Mouse (Mus musculus): ENCODE measurements around the gene Cfap44. TPM values are rescaled to one million over a fixed set of nuclear protein-coding genes. Genes with fewer than 3 reads are reported as not detected.

The Cfap44 gene
- total RNA-seq, 2 experiments from 2014 or later: not detected

- ATAC-seq (replicated peaks; ENCODE audit: low FRiP score, poor library complexity, severe bottlenecking): no peak
These were observed 132.1 kb downstream of the Cfap44 start for GRCm38 (mm10) chr16:44526689-44527088.

GRCm38 (mm10) chr16:44527218-44527905, 132.8 kb downstream of the Cfap44 start:
- ATAC-seq (replicated peaks; ENCODE audit: low FRiP score, poor library complexity, severe bottlenecking): no peak

- ATAC-seq (replicated peaks; ENCODE audit: low FRiP score, poor library complexity, severe bottlenecking): no peak
These were observed 134.4 kb downstream of the Cfap44 start for GRCm38 (mm10) chr16:44528955-44529354.

- no peak for ATAC-seq (replicated peaks; ENCODE audit: low FRiP score, poor library complexity, severe bottlenecking)
These were observed 135.1 kb downstream of the Cfap44 start for GRCm38 (mm10) chr16:44529691-44530090.

- ATAC-seq (replicated peaks; ENCODE audit: low FRiP score, poor library complexity, severe bottlenecking): no peak
These were observed 135.6 kb downstream of the Cfap44 start for GRCm38 (mm10) chr16:44530191-44530590.

- ATAC-seq (replicated peaks; ENCODE audit: low FRiP score, poor library complexity, severe bottlenecking): no peak
These were observed 136.2 kb downstream of the Cfap44 start for GRCm38 (mm10) chr16:44530829-44531228.

- ATAC-seq (replicated peaks; ENCODE audit: low FRiP score, poor library complexity, severe bottlenecking): no peak
These were observed 136.7 kb downstream of the Cfap44 start for GRCm38 (mm10) chr16:44531239-44531797.

Other genes with a start within 250 kb of the Cfap44 start
- 11.7 and 15.9 TPM in 2 replicates for gene Usf3, start 221.6 kb upstream of the Cfap44 start, total RNA-seq (2015; ENCODE audit: low replicate concordance)
- 4.4 and 7.1 TPM in 2 replicates for gene Usf3, start 221.6 kb upstream of the Cfap44 start, total RNA-seq (2017; ENCODE audit: low replicate concordance)
- gene Sidt1, start 61.6 kb upstream of the Cfap44 start, total RNA-seq (2015; ENCODE audit: low replicate concordance): 0.19 and 1.0 TPM in 2 replicates
- gene Sidt1, start 61.6 kb upstream of the Cfap44 start, total RNA-seq (2017; ENCODE audit: low replicate concordance): not detected in 2 replicates
- gene Spice1, start 47.7 kb upstream of the Cfap44 start, total RNA-seq (2015; ENCODE audit: low replicate concordance): 7.3 and 20.7 TPM in 2 replicates
- gene Spice1, start 47.7 kb upstream of the Cfap44 start, total RNA-seq (2017; ENCODE audit: low replicate concordance): 31.2 and 35.4 TPM in 2 replicates
- not detected in 2 replicates for gene Boc, start 164.1 kb downstream of the Cfap44 start, total RNA-seq (2015; ENCODE audit: low replicate concordance)
- gene Boc, start 164.1 kb downstream of the Cfap44 start, total RNA-seq (2017; ENCODE audit: low replicate concordance): not detected in 2 replicates